Mouse (Mus musculus) stomach, postnatal 0 days (tissue): ENCODE data around the gene Ube4b.

Experiments
- CTCF ChIP-seq: IDR thresholded peaks from 2 replicates; pipeline ENCODE4 v1.5.1; 2016; ENCODE audit warnings: antibody characterized with exemption, low read depth, mild to moderate bottlenecking, moderate library complexity
- EP300 ChIP-seq: optimal IDR thresholded peaks from 2 replicates; pipeline ENCODE3; 2016; ENCODE audit warnings: antibody characterized with exemption

DNA sequence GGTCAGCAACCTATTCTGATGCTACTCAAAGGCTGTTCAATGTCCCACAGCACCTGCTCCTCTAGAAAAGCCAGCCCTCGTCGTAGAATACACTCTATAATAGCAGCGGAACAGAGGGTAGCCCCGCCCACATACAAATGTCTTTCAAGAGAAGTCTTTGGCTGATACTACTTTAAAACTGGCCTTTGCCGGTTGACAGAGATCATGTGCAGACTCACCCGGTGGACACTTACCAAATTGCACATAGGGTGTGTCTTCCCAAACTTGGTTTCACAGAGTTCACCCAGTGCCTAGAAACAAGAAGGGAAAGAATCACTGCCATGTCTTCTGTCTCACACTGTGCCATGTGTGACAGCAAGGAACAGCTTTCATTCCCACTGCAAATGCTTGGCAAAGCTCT lies 65.5 kb downstream of the Ube4b start:
- no peak for TF ChIP-seq EP300
- TF ChIP-seq CTCF = no peak
